Mouse (Mus musculus) lung, adult 2 months (tissue): ENCODE data around the gene Umps.

Experiments used
- CTCF ChIP-seq: fragments of 200-500 bp; IDR thresholded peaks from 2 replicates; pipeline ENCODE4 v1.5.1; 2011; ENCODE audit warnings: mild to moderate bottlenecking, low read length, control low read depth; ENCODE audit not compliant: insufficient read depth
- POLR2A ChIP-seq: fragments of 200-500 bp; IDR thresholded peaks from 2 replicates; pipeline ENCODE4 v1.6.1; 2011; ENCODE audit warnings: low read depth, mild to moderate bottlenecking, control low read depth, low read length, borderline replicate concordance; ENCODE audit errors: extremely low read depth

GRCm38 (mm10) chr16:33921514-33921913, 45.3 kb downstream of the Umps start:
- TF ChIP-seq POLR2A: no peak
- TF ChIP-seq CTCF: no peak
